Mouse (Mus musculus) kidney, postnatal 0 days (tissue): ENCODE measurements around the gene Mtx3. TPM values are rescaled to one million over a fixed set of nuclear protein-coding genes. Genes with fewer than 3 reads are reported as not detected.

Experiments used
- ATAC-seq: fragments of 200-750 bp; cut with Nextera tagmentation; replicated peaks from 2 replicates; pipeline ENCODE4 v1.8.0; 2017; ENCODE audit warnings: low read depth, moderate number of reproducible peaks, moderate TSS enrichment, moderate library complexity; ENCODE audit not compliant: low FRiP score
- DNase-seq: peaks from one replicate; pipeline ENCODE4 v3.0.0-alpha.2; 2016; ENCODE audit warnings: low spot score
- H3K27ac ChIP-seq: fragments of 300-500 bp; sonication (generic); 2 replicates; pipeline ENCODE4 v1.5.1; 2014; ENCODE audit warnings: mild to moderate bottlenecking
- H3K27me3 ChIP-seq: fragments of 300-500 bp; sonication (generic); 2 replicates; pipeline ENCODE4 v1.6.1; 2014; ENCODE audit warnings: low read length, mixed read lengths; ENCODE audit not compliant: insufficient read depth
- H3K36me3 ChIP-seq: fragments of 300-500 bp; sonication (generic); 2 replicates; pipeline ENCODE4 v1.6.1; 2014; ENCODE audit warnings: low read length, mixed read lengths; ENCODE audit not compliant: insufficient read depth
- H3K4me1 ChIP-seq: fragments of 300-500 bp; sonication (generic); replicated peaks from 2 replicates; pipeline ENCODE4 v1.6.1; 2014; ENCODE audit warnings: antibody characterized with exemption, low read length, mixed read lengths; ENCODE audit not compliant: insufficient read depth
- H3K4me2 ChIP-seq: fragments of 300-500 bp; sonication (generic); 2 replicates; pipeline ENCODE4 v1.6.1; 2014; ENCODE audit warnings: mild to moderate bottlenecking, low read length, moderate library complexity, mixed read lengths
- H3K4me3 ChIP-seq: fragments of 300-500 bp; sonication (generic); replicated peaks from 2 replicates; pipeline ENCODE4 v1.5.1; 2014; ENCODE audit warnings: low read depth, low read length
- H3K9ac ChIP-seq: fragments of 300-500 bp; sonication (generic); 2 replicates; pipeline ENCODE4 v1.6.1; 2014; ENCODE audit warnings: low read depth, low read length
- H3K9me3 ChIP-seq: fragments of 300-500 bp; sonication (generic); replicated peaks from 2 replicates; pipeline ENCODE4 v1.6.1; 2016; ENCODE audit warnings: low read length, inconsistent platforms, mixed read lengths
- CTCF ChIP-seq: IDR thresholded peaks from 2 replicates; pipeline ENCODE4 v1.5.1; 2016; ENCODE audit warnings: antibody characterized with exemption, low read depth, mild to moderate bottlenecking, moderate library complexity
- WGBS: fragments of 180-500 bp; shearing (Covaris S2); extraction: QIAGEN DNeasy Blood & Tissue Kit; methylation state at CpG from one replicate; pipeline ENCODE4 v1.1.7; 2014; 5-methylcytosine and 5-hydroxymethylcytosine counted together
- polyA plus RNA-seq: library from polyadenylated mRNA; unstranded; fragments of >200 nt; fragmentation: Nextera tagmentation; extraction: Ambion mirVana; gene quantifications from 2 replicates; pipeline ENCODE4 v1.2.1, GENCODE M21; 2015

The Mtx3 gene
- polyA plus RNA-seq, 1 experiment from 2014 or later = 2.7 TPM

GRCm38 (mm10) chr13:92855901-92856300 is 11.3 kb downstream of the Mtx3 start:
- ATAC-seq = no peak
- Histone ChIP-seq H3K4me2 (no peak overlapping the region), H3K4me1 (no peaks in the 10 kb centered on the region), H3K9ac (no peak overlapping the region), H3K4me3 (no peak overlapping the region), H3K27me3 (no peaks in the 10 kb centered on the region), H3K27ac (no peak overlapping the region), H3K9me3 (no peaks in the 10 kb centered on the region), H3K36me3 (peaks cover 14% of the 10 kb centered on the region; the same call in 1 of the 2 replicates)
- peak; percentile 40; the same call in 1 of the 2 replicates for TF ChIP-seq CTCF
- 76% methylated on average over 4 of the region's 4 CpGs for WGBS
- no peak for DNase-seq

DNA sequence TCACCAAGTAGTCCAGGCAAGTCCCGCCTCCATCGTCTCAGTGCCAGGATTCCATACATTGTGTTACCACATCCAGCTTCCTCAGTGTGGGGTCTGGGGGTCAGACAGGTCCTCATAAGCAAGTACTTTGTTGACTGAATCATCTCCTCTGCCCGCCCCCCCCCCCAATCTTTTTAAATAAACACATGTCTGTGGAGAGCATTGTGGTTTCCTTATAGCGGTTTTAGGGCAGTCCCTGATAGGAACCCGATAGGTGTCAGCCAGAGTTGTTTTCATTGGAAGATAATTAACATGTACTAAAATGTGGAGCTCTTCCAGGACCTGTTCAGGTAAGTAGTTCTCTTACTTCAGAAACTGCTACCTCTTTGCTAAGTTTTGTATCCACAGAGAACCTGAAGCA is 14.2 kb downstream of the Mtx3 start:
- no peak for ATAC-seq
- no peak overlapping the region for H3K4me3 ChIP-seq
- 81% methylated on average over 5 of the region's 5 CpGs for WGBS
- H3K36me3 ChIP-seq = peaks cover 8% of the 10 kb centered on the region; the same call in 1 of the 2 replicates
- H3K27ac ChIP-seq = no peak overlapping the region
- TF ChIP-seq CTCF = no peak
- H3K9me3 ChIP-seq = no peaks in the 10 kb centered on the region
- H3K4me2 ChIP-seq = no peak overlapping the region
- H3K4me1 ChIP-seq = no peaks in the 10 kb centered on the region
- DNase-seq = no peak
- H3K27me3 ChIP-seq = no peaks in the 10 kb centered on the region
- no peak overlapping the region for H3K9ac ChIP-seq

DNA sequence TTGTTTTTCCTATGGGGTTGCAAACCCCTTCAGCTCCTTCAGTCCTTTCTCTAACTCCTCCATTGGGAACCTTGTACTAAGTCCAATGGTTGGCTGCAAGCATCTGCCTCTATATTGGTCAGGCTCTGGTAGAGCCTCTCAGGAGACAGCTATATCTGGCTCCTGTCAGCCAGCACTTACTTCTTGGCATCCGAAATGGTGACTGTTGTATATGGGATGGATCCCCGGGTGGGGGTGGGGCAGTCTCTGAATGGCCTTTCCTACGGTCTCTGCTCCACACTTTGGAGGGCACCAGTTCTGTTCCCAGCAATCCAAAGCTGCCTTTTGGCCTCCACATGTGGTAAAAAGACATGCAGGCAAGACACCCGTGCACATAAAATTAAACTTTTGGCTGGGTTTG is 15.4 kb downstream of the Mtx3 start:
- DNase-seq (no peak), ATAC-seq (no peak)
- Histone ChIP-seq H3K9ac (no peak overlapping the region), H3K9me3 (no peaks in the 10 kb centered on the region), H3K4me3 (no peak overlapping the region), H3K36me3 (peaks cover under 1% of the 10 kb centered on the region; the same call in 1 of the 2 replicates), H3K27ac (no peak overlapping the region), H3K4me2 (no peak overlapping the region), H3K4me1 (no peaks in the 10 kb centered on the region), H3K27me3 (no peaks in the 10 kb centered on the region)
- TF ChIP-seq CTCF = no peak
- WGBS = 68% methylated on average over 4 of the region's 4 CpGs

- Histone ChIP-seq H3K27ac (no peak overlapping the region), H3K4me2 (no peak overlapping the region), H3K9me3 (no peaks in the 10 kb centered on the region), H3K36me3 (no peaks in the 10 kb centered on the region), H3K4me1 (no peaks in the 10 kb centered on the region), H3K27me3 (no peaks in the 10 kb centered on the region), H3K9ac (no peak overlapping the region), H3K4me3 (no peak overlapping the region)
- 50% methylated on average over 7 of the region's 7 CpGs for WGBS
- DNase-seq = peak; percentile 55
- TF ChIP-seq CTCF = no peak
- ATAC-seq = no peak
Observed at GRCm38 (mm10) chr13:92865358-92865757, 20.8 kb downstream of the Mtx3 start.

GRCm38 (mm10) chr13:92866680-92867079 is 22.1 kb downstream of the Mtx3 start:
- peak; percentile 49; the same call in 1 of the 2 replicates for TF ChIP-seq CTCF
- DNase-seq (no peak), ATAC-seq (no peak)
- H3K27me3 ChIP-seq = no peaks in the 10 kb centered on the region
- H3K27ac ChIP-seq = no peak overlapping the region
- no peak overlapping the region for H3K4me2 ChIP-seq
- no peaks in the 10 kb centered on the region for H3K36me3 ChIP-seq
- WGBS = 77% methylated on average over 1 of the region's 1 CpGs
- no peak overlapping the region for H3K4me3 ChIP-seq
- H3K4me1 ChIP-seq = no peaks in the 10 kb centered on the region
- H3K9me3 ChIP-seq = no peaks in the 10 kb centered on the region
- no peak overlapping the region for H3K9ac ChIP-seq

DNA sequence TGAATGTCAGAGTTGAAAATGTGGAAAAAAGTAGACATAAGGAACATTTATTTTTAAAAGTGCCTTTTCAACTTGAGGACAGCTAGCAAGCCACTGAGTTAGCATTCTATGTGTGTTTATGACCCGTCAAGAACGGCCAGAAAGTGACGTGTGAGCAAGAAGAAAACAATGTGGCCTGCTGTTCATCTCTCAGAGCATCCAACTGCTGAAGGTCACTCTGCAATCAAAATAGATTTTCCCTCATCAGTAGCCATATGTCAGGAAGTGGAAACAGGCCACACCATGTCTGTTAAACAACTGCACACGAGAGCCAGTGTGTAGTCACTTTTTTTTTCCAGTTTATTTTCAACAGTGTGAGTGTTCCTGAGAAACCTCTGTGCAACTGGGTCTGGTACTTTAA is 35.0 kb downstream of the Mtx3 start:
- WGBS = 40% methylated on average over 4 of the region's 4 CpGs
- no peak overlapping the region for H3K27ac ChIP-seq
- H3K4me3 ChIP-seq = no peak overlapping the region
- H3K9me3 ChIP-seq = no peaks in the 10 kb centered on the region
- no peaks in the 10 kb centered on the region for H3K4me1 ChIP-seq
- ATAC-seq (no peak), DNase-seq (peak; percentile 21)
- no peak for TF ChIP-seq CTCF
- no peak overlapping the region for H3K9ac ChIP-seq
- H3K27me3 ChIP-seq = no peaks in the 10 kb centered on the region
- H3K36me3 ChIP-seq = no peaks in the 10 kb centered on the region
- no peak overlapping the region for H3K4me2 ChIP-seq

GRCm38 (mm10) chr13:92879933-92880332 is 35.4 kb downstream of the Mtx3 start:
- Histone ChIP-seq H3K9me3 (no peaks in the 10 kb centered on the region), H3K9ac (no peak overlapping the region), H3K27me3 (no peaks in the 10 kb centered on the region), H3K4me3 (no peak overlapping the region), H3K4me1 (no peaks in the 10 kb centered on the region), H3K36me3 (no peaks in the 10 kb centered on the region), H3K4me2 (no peak overlapping the region), H3K27ac (no peak overlapping the region)
- DNase-seq (no peak), ATAC-seq (no peak)
- no peak for TF ChIP-seq CTCF
- 65% methylated on average over 9 of the region's 9 CpGs for WGBS
